Mouse (Mus musculus): Measurements from ENCODE around the gene Garem2. TPM values are rescaled to one million over a fixed set of nuclear protein-coding genes. Genes with fewer than 3 reads are reported as not detected.
A peak's percentile ranks its signal among the peaks of the same experiment; 100 is the strongest.
"Not testable (repeated sequence)": the region's sequence is repeated elsewhere in the genome, so short reads cannot be mapped to it uniquely, and the experiment has no call there.

Gene Garem2
- polyA plus RNA-seq (2016; fragmentation: Nextera tagmentation; extraction: Ambion mirVana): 2.9 and 3.3 TPM in 2 replicates

GRCm38 (mm10) chr5:30104841-30105667 is at the start of gene Garem2:
TSS of gene Garem2 (plus strand) at chr5:30105161.
- Histone ChIP-seq H3K27me3 (ENCODE audit: poor library complexity, severe bottlenecking) (peaks cover 76% of the 10 kb centered on the region), H3K27ac (peak within 1 kb of the TSS; percentile 85), H3K4me3 (peak within 1 kb of the TSS; percentile 67), H3K4me1 (peaks cover 54% of the 10 kb centered on the region), H3K9me3 (no peaks in the 10 kb centered on the region), H3K36me3 (replicated peaks) (no peaks in the 10 kb centered on the region)
- DNase-seq (ENCODE audit: extremely low spot score, low spot score): peak; percentile 58
- under 1% methylated on average over 65 of the region's 65 CpGs for WGBS

GRCm38 (mm10) chr5:30058216-30058731 is 46.7 kb upstream of the Garem2 start:
- no peak for DNase-seq (ENCODE audit: extremely low spot score, low spot score)
- no peaks in the 10 kb centered on the region for H3K27me3 ChIP-seq (ENCODE audit: poor library complexity, severe bottlenecking)
- WGBS: 71% methylated on average over 6 of the region's 6 CpGs
- peaks cover 51% of the 10 kb centered on the region for H3K36me3 ChIP-seq (replicated peaks)
- H3K27ac ChIP-seq: no peak overlapping the region
- no peaks in the 10 kb centered on the region for H3K9me3 ChIP-seq
- no peak overlapping the region for H3K4me3 ChIP-seq
- H3K4me1 ChIP-seq: peaks cover 5% of the 10 kb centered on the region

- not testable (repeated sequence) for H3K27ac ChIP-seq; H3K9me3 ChIP-seq; H3K27me3 ChIP-seq (ENCODE audit: poor library complexity, severe bottlenecking); H3K4me1 ChIP-seq; H3K4me3 ChIP-seq; DNase-seq (ENCODE audit: extremely low spot score, low spot score)
- peaks cover 65% of the 10 kb centered on the region for H3K36me3 ChIP-seq (replicated peaks)
- 62% methylated on average over 5 of the region's 5 CpGs for WGBS
These were observed 45.4 kb upstream of the Garem2 start for GRCm38 (mm10) chr5:30059607-30060006.

- H3K27ac ChIP-seq: no peak overlapping the region
- DNase-seq (ENCODE audit: extremely low spot score, low spot score): no peak
- H3K27me3 ChIP-seq (ENCODE audit: poor library complexity, severe bottlenecking): no peaks in the 10 kb centered on the region
- H3K4me3 ChIP-seq: no peak overlapping the region
- H3K4me1 ChIP-seq: peaks cover 14% of the 10 kb centered on the region
- H3K9me3 ChIP-seq: no peaks in the 10 kb centered on the region
- 88% methylated on average over 6 of the region's 6 CpGs for WGBS
- H3K36me3 ChIP-seq (replicated peaks): peaks cover 93% of the 10 kb centered on the region
These were observed 37.2 kb upstream of the Garem2 start for GRCm38 (mm10) chr5:30067726-30068125.

- 86% methylated on average over 6 of the region's 6 CpGs for WGBS
- peak overlapping the region; percentile 89 for H3K4me3 ChIP-seq
- H3K4me1 ChIP-seq: peaks cover 18% of the 10 kb centered on the region
- no peak for DNase-seq (ENCODE audit: extremely low spot score, low spot score)
- 0 out of 2 replicates have a peak overlapping the region, but pooled peaks have one; percentile 95 for H3K27ac ChIP-seq
- no peaks in the 10 kb centered on the region for H3K27me3 ChIP-seq (ENCODE audit: poor library complexity, severe bottlenecking)
- H3K9me3 ChIP-seq: no peaks in the 10 kb centered on the region
- peaks cover 54% of the 10 kb centered on the region for H3K36me3 ChIP-seq (replicated peaks)
These were observed 33.3 kb upstream of the Garem2 start for GRCm38 (mm10) chr5:30071677-30072076.

GRCm38 (mm10) chr5:30072377-30072776 is 32.6 kb upstream of the Garem2 start:
- Histone ChIP-seq H3K4me1 (peaks cover 18% of the 10 kb centered on the region), H3K4me3 (peak overlapping the region; percentile 89), H3K27ac (peak overlapping the region; percentile 95), H3K27me3 (ENCODE audit: poor library complexity, severe bottlenecking) (no peaks in the 10 kb centered on the region), H3K9me3 (no peaks in the 10 kb centered on the region), H3K36me3 (replicated peaks) (peaks cover 47% of the 10 kb centered on the region)
- 61% methylated on average over 3 of the region's 3 CpGs for WGBS
- no peak for DNase-seq (ENCODE audit: extremely low spot score, low spot score)

- Histone ChIP-seq H3K27me3 (ENCODE audit: poor library complexity, severe bottlenecking) (no peaks in the 10 kb centered on the region), H3K4me1 (peaks cover 18% of the 10 kb centered on the region)
- WGBS: 1% methylated on average over 45 of the region's 45 CpGs
These were observed 31.8 kb upstream of the Garem2 start, which contains the start of gene Tyms for GRCm38 (mm10) chr5:30072825-30073821. TSS of gene Tyms (minus strand) at chr5:30073617.

GRCm38 (mm10) chr5:30092701-30093100 is 12.3 kb upstream of the Garem2 start:
- Histone ChIP-seq H3K9me3 (no peaks in the 10 kb centered on the region), H3K4me3 (no peak overlapping the region), H3K27me3 (ENCODE audit: poor library complexity, severe bottlenecking) (no peaks in the 10 kb centered on the region), H3K4me1 (no peaks in the 10 kb centered on the region), H3K36me3 (replicated peaks) (no peaks in the 10 kb centered on the region), H3K27ac (no peak overlapping the region)
- 65% methylated on average over 13 of the region's 13 CpGs for WGBS
- DNase-seq (ENCODE audit: extremely low spot score, low spot score): no peak

More at GRCm38 (mm10) chr5:30072825-30073821, 31.8 kb upstream of the Garem2 start, which contains the start of gene Tyms:
- Histone ChIP-seq H3K4me3 (peak within 1 kb of the TSS; percentile 89), H3K9me3 (no peaks in the 10 kb centered on the region), H3K27ac (peak within 1 kb of the TSS; percentile 95), H3K36me3 (replicated peaks) (peaks cover 39% of the 10 kb centered on the region)
- peak; percentile 88 for DNase-seq (ENCODE audit: extremely low spot score, low spot score)

- no peak for DNase-seq (ENCODE audit: extremely low spot score, low spot score)
- Histone ChIP-seq H3K27ac (no peak overlapping the region), H3K4me3 (no peak overlapping the region), H3K27me3 (ENCODE audit: poor library complexity, severe bottlenecking) (no peaks in the 10 kb centered on the region), H3K36me3 (replicated peaks) (no peaks in the 10 kb centered on the region), H3K4me1 (no peaks in the 10 kb centered on the region), H3K9me3 (no peaks in the 10 kb centered on the region)
- 65% methylated on average over 2 of the region's 2 CpGs for WGBS
These were observed 10.6 kb upstream of the Garem2 start for GRCm38 (mm10) chr5:30094399-30094798.

- no peak for DNase-seq (ENCODE audit: extremely low spot score, low spot score)
- 70% methylated on average over 6 of the region's 6 CpGs for WGBS
- H3K27ac ChIP-seq: no peak overlapping the region
- no peaks in the 10 kb centered on the region for H3K27me3 ChIP-seq (ENCODE audit: poor library complexity, severe bottlenecking)
- H3K4me3 ChIP-seq: no peak overlapping the region
- no peaks in the 10 kb centered on the region for H3K36me3 ChIP-seq (replicated peaks)
- H3K4me1 ChIP-seq: no peaks in the 10 kb centered on the region
- H3K9me3 ChIP-seq: no peaks in the 10 kb centered on the region
These were observed 9.2 kb upstream of the Garem2 start for GRCm38 (mm10) chr5:30095731-30096130.

- peaks cover 8% of the 10 kb centered on the region for H3K27me3 ChIP-seq (ENCODE audit: poor library complexity, severe bottlenecking)
- 86% methylated on average over 1 of the region's 1 CpGs for WGBS
- no peaks in the 10 kb centered on the region for H3K36me3 ChIP-seq (replicated peaks)
- no peaks in the 10 kb centered on the region for H3K9me3 ChIP-seq
- H3K4me1 ChIP-seq: no peaks in the 10 kb centered on the region
- no peak overlapping the region for H3K4me3 ChIP-seq
- DNase-seq (ENCODE audit: extremely low spot score, low spot score): no peak
- H3K27ac ChIP-seq: no peak overlapping the region
These were observed 6.7 kb upstream of the Garem2 start for GRCm38 (mm10) chr5:30098260-30098659.

GRCm38 (mm10) chr5:30103340-30103739 is 1.6 kb upstream of the Garem2 start:
- H3K4me1 ChIP-seq: peaks cover 38% of the 10 kb centered on the region
- WGBS: 87% methylated on average over 3 of the region's 3 CpGs
- DNase-seq (ENCODE audit: extremely low spot score, low spot score): no peak

More at GRCm38 (mm10) chr5:30103340-30103739, 1.6 kb upstream of the Garem2 start:
- Histone ChIP-seq H3K9me3 (no peaks in the 10 kb centered on the region), H3K36me3 (replicated peaks) (no peaks in the 10 kb centered on the region), H3K27me3 (ENCODE audit: poor library complexity, severe bottlenecking) (peaks cover 59% of the 10 kb centered on the region), H3K27ac (no peak overlapping the region), H3K4me3 (no peak overlapping the region)

Data from forebrain, embryonic 10.5 days (tissue).